Mouse (Mus musculus) hematopoietic stem cell, adult 5-6 weeks (primary cell): ENCODE results near the gene Rras. TPM values are rescaled to one million over a fixed set of nuclear protein-coding genes. Genes with fewer than 3 reads are reported as not detected.

Experiments
- ATAC-seq, 2 experiments: fragments of 125-278 bp in 1 of 2; replicated peaks in 1 of 2; 2 replicates each; pipeline ENCODE4 v1.8.0; 2016 to 2017; ENCODE audit warnings: inconsistent platforms in 2 of 2, mild to moderate bottlenecking in 2 of 2, moderate number of reproducible peaks in 2 of 2, low read depth in 1 of 2, moderate TSS enrichment in 1 of 2; ENCODE audit not compliant: low FRiP score in 2 of 2, poor library complexity in 2 of 2, severe bottlenecking in 2 of 2, insufficient read depth in 1 of 2, low TSS enrichment in 1 of 2
- total RNA-seq: library from RNA; stranded (forward); fragments of 172-1452, 232-1000 nt; gene quantifications from 2 replicates; pipeline ENCODE4 v1.2.3, GENCODE M21; 2017

The Rras gene
- total RNA-seq, 1 experiment from 2014 or later: 1.9 TPM

DNA sequence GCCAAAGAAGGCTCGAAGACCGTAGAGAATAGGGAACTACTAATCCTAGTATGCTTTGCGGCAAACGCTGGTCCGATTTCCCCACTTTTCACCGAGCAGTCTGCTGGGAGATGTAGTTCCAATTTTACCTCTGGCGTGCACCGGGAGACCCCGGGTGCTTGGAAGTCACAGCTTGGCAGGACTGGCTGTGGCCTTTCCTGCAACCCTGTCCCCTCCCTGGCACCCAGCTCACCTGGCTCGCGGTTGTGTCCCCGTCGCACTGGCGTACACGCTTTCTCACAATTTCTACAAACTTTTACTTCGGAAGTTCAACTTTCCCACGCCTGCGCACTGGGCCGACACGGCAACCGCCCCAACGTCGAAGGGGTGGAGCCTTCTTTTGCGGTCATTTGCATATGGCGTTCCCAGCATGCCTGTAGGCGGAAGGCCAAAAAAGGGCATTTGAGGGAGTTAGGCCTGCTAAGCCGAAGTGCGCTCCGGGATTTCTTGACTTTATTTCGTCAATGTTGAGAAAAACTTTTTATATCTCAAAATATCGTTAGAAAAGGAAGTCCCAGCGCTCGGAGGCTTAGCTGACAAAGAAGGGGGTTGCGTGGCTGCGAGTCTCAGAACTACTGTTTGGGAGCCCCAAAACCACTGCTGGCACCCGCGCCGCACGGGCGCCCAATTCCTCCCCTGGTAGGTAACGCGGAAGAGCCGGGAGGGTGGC, 20.4 kb upstream of the Rras start, which contains the start of gene Irf3:
Irf3 (plus strand) TSS at position 418 of the 709 bp plus-strand sequence.
- ATAC-seq: peak; percentile 89 to 91

DNA sequence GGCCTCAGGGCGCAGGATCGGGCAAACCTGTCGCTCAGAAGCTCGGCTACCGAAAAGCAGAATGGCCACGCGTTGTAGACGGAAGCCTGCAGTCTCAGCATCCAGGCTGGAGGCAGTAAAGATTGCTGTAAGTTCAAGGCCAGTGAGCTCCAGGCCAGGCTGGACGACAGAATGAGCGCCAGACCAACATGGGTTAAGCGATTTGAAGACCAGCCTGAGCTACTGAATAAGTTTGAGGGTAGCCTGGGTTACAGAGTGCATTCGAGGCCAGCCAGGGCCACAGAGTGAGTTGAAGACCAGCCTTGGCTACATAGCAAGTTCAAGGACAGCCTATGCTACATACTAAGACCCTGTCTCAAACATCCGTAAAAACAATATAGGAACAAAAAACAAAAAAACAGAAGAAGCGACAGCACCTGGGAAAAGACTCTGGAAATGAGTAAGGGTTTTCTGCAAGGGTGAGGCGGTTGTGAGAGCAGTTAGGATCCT, 19.8 kb upstream of the Rras start:
- ATAC-seq: 0 out of 4 replicates have a peak, but pooled peaks of 1 of the 2 experiments have one; percentile 1

DNA sequence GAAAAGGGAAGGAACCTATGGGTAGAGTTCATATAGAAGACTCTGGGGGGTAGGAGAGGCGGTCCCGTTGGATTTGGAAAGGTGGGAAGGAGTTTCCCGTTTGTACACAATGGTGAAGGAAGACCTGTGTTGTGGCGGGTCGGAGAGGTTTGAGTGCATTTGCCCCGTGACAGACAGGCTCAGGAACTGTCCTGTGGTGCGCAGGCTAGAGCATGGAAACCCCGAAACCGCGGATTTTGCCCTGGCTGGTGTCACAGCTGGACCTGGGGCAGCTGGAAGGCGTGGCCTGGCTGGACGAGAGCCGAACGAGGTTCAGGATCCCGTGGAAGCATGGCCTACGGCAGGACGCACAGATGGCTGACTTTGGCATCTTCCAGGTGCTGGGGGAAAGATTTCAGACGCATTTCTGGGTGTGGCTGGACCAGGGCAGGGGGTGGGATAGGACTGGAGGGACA, 19.2 kb upstream of the Rras start, which contains the start of gene Bcl2l12:
Bcl2l12 (minus strand) TSS at position 212 of the 455 bp plus-strand sequence.
- peak; percentile 14 to 17 for ATAC-seq

- no peak for ATAC-seq
Observed at GRCm38 (mm10) chr7:44999753-45000152, 18.0 kb upstream of the Rras start.

DNA sequence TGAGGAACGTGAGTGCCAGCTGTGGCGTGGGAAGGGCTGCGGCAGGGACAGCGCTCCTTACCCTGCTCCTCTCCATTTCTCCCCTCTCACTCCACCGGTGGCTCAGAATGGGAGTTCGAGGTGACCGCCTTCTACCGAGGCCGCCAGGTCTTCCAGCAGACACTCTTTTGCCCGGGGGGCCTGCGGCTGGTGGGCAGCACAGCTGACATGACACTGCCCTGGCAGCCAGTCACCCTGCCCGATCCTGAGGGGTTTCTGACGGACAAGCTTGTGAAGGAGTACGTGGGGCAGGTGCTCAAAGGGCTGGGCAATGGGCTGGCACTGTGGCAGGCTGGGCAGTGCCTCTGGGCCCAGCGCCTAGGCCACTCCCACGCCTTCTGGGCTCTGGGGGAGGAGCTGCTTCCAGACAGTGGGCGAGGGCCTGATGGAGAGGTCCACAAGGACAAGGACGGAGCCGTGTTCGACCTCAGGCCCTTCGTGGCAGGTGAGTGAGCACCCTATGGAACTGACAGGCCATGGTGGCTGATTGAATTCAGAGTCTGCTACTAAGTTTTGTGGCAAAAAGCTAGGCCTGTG, 17.1 kb upstream of the Rras start:
- ATAC-seq: no peak

DNA sequence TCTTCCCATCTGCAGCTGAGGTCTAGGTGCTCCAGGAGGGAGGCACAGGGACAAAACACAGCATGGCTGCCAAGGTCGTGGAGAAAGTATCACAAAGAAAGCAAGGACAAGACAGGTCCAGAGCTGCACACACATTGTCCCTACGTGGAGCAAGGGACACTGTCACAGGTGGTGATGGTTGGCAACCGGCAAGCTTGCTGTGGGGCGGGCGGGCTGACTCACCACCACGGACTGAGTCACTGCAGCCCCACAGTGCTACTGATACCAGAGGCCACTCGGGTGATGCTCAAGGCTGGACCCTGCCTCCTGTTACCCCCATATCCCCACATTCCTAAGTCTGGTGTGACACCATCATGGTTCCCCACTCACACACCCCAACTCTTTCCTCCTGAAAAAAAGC, 15.3 kb upstream of the Rras start:
- no peak for ATAC-seq

DNA sequence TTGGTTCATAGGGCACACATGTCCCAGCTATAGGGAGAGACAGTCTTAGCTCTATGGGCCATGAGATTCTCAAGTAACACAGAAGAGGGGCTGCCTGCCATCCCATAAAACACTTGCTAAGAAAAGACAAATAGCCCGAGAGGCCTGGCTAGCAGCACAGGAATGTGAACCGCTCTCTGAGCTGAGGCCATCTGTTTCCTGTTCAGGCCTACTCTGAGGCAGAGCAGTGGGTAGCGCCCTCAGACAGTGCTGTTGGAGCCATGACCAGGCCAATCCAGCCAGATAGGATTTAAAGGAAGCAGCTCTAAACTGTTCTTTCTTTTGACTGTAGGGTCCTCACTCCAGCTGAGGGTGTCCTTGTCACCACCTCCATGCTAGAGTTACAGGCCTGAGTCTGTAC, 13.2 kb upstream of the Rras start:
- ATAC-seq: peak; percentile 56 to 79

GRCm38 (mm10) chr7:45005321-45005992, 12.3 kb upstream of the Rras start:
- ATAC-seq: no peak

DNA sequence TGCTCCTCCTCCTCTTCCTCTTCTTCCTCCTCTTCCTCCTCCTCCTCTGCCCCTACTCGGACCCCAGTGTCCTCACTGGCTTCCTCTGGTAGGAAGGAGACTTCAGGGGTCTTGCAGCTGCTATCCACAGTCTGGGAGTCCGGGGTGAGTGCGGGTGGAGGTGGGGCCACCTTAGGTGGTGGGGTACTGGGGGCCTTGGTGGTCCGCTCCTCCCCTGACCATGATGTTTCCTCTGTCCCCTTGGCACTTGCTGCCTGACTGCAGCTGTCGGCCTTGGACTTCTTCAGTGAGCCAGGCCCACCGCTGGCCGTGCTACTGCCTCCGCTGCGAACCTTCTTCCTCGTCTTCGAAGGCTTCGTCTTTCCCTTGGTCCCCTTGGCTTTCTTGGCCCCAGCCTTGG, 11.3 kb upstream of the Rras start:
- ATAC-seq: no peak

DNA sequence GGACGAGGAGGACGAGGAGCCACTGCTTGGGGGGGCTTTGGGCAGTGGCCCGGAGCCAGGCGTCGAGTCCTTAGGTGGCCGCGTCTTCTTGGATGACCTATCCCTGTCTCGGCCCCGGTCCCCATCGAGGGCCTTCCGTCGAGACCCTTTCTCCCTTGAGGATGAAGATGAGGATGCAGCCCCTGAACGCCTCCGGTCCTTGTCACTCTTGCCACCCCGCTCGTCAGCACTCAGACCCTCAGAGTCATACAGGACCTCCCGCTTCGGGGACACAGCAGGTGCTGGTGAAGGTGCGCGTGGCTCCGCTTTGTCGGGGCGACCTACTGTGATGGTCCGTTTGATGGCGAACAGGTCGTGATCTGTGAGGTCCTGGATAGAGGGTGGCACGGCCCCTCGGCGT, 10.6 kb upstream of the Rras start:
- no peak for ATAC-seq

- no peak for ATAC-seq
Observed at GRCm38 (mm10) chr7:45007846-45008245, 9.9 kb upstream of the Rras start.

- no peak for ATAC-seq
Observed at GRCm38 (mm10) chr7:45008411-45008810, 9.3 kb upstream of the Rras start.

DNA sequence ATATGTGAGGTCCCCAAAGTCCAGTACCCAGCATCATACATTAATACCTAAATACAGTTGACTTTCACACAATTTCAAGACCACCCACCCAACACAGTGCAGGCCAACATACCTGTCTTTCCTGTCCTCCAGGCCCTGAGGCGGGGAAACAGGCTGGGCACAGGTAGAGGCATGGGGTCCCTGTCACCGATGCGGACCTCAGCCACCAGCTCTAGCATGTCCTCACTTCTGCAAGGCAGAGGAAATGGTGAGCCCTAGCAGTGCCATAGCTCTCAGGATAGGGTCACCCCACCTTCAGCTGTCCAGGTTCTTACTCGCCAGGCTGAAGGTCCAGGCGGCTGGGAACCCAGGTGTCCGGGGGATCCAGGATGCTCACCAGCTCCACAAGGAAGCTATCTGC, 5.8 kb upstream of the Rras start:
- ATAC-seq: no peak

DNA sequence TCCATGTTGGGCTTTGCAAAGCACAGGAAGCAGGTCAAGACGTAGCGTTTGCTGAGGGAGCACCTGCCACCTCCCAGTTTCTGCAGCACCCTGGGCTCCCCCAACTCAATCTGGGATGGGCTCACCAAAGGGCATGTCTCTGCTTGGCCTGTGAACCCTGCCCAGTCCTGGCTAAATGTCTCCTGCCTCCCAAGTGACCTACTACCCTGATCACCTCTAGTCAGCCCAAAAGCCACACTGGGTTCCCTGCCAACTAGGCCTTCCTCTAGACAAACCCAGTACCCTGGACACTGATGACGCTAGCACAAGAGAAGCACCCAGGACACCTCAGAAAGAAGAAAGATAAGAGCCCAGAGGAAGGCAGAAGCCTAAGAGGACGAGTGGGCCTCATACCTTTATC, 4.9 kb upstream of the Rras start:
- no peak for ATAC-seq

DNA sequence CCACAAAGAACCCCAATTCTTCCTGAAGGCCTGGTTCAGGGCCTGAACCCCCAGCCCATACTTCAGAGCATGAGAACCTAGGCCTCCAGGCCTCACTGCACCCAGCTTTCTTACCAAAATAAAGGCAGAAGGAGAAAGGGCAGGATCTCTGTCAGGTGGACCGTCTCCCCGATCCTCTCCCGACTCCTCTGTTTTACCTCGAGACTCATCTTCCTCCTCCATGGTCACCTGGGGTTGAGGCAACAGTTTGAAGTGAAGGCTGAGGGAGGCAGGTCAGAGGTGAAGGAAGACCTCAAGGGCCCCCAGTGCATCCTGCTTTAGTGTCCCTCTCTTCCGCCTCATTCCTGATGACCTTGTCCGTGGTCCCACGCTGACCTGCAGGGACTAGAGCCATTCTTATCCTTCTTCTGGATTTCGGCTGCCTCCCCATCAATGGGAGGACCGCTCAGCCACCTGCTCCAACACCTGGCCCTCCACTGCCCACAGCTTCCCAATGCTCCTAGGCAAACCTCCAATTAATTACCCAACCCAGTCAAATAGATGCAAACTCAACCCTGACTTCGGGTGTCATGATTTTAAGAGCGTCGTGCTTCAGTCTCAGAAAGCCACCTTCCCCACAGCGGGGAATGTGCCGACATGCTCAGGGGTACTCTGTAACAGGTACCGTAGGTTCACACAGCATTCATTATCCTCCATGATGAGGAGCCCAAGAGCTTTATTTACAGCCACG, 4.2 kb upstream of the Rras start:
- no peak for ATAC-seq

GRCm38 (mm10) chr7:45014096-45014451, 3.7 kb upstream of the Rras start:
- no peak for ATAC-seq

GRCm38 (mm10) chr7:45015344-45015956, 2.3 kb upstream of the Rras start:
- ATAC-seq: no peak
